Mouse (Mus musculus): ENCODE measurements around the gene Trim28.

DNA sequence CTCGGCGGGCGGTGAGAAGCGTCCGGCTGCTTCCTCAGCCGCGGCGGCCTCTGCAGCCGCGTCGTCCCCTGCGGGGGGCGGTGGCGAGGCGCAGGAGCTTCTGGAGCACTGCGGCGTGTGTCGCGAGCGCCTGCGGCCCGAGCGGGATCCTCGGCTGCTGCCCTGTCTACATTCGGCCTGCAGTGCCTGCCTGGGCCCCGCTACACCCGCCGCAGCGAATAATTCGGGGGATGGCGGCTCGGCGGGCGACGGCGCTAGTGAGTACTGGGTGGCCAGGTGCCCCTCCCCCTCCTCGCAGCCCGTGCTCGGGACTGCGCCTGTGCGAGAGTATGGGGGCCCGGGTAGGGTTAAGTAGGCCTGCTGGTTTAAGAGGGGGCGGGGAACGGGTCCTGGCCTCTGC is 25.9 kb downstream of the Trim28 start:
- TF ChIP-seq GATA1 (IDR thresholded peaks at IDR 0.05; ENCODE audit: low read length) (no peak), TAL1 (IDR thresholded peaks at IDR 0.05; ENCODE audit: low read length) (no peak)
